Mouse (Mus musculus) liver, embryonic 16.5 days (tissue): ENCODE results near the gene Tbc1d22a. TPM values are rescaled to one million over a fixed set of nuclear protein-coding genes. Genes with fewer than 3 reads are reported as not detected.

ENCODE experiments used
- ATAC-seq: fragments of 200-750 bp; cut with Nextera tagmentation; 2 replicates; pipeline ENCODE4 v1.8.0; 2017; ENCODE audit warnings: low read depth, mild to moderate bottlenecking, moderate number of reproducible peaks, moderate library complexity
- H3K27ac ChIP-seq: fragments of 300-500 bp; sonication (generic); 2 replicates; pipeline ENCODE4 v1.5.1; 2014; ENCODE audit warnings: mild to moderate bottlenecking, low read length
- H3K27me3 ChIP-seq: fragments of 300-500 bp; sonication (generic); 2 replicates; pipeline ENCODE4 v1.6.1; 2014; ENCODE audit warnings: low read depth, low read length, mixed read lengths; ENCODE audit not compliant: control insufficient read depth, insufficient read depth
- H3K36me3 ChIP-seq: fragments of 300-500 bp; sonication (generic); 2 replicates; pipeline ENCODE4 v1.6.1; 2014; ENCODE audit warnings: mild to moderate bottlenecking; ENCODE audit not compliant: control insufficient read depth, insufficient read depth
- H3K4me1 ChIP-seq: fragments of 300-500 bp; sonication (generic); 2 replicates; pipeline ENCODE4 v1.6.1; 2014; ENCODE audit warnings: low read depth, low read length, mixed read lengths; ENCODE audit not compliant: control insufficient read depth
- H3K4me2 ChIP-seq: fragments of 300-500 bp; sonication (generic); 2 replicates; pipeline ENCODE4 v1.6.1; 2014; ENCODE audit warnings: low read depth, low read length, mixed read lengths
- H3K4me3 ChIP-seq: fragments of 300-500 bp; sonication (generic); 2 replicates; pipeline ENCODE4 v1.5.1; 2014; ENCODE audit warnings: low read depth, mild to moderate bottlenecking, low read length
- H3K9ac ChIP-seq: fragments of 300-500 bp; sonication (generic); 2 replicates; pipeline ENCODE4 v1.6.1; 2014; ENCODE audit warnings: low read depth, low read length
- H3K9me3 ChIP-seq: fragments of 300-500 bp; sonication (generic); replicated peaks from 2 replicates; pipeline ENCODE4 v1.6.1; 2016; ENCODE audit warnings: low read length; ENCODE audit not compliant: control insufficient read depth
- WGBS: fragments of 180-500 bp; shearing (Covaris S2); extraction: QIAGEN DNeasy Blood & Tissue Kit; methylation state at CpG from one replicate; pipeline ENCODE4 v1.1.7; 2014; ENCODE audit not compliant: insufficient replicate concordance; 5-methylcytosine and 5-hydroxymethylcytosine counted together
- polyA plus RNA-seq: library from polyadenylated mRNA; unstranded; fragments of >200 nt; fragmentation: Nextera tagmentation; extraction: Ambion mirVana; gene quantifications from 2 replicates; pipeline ENCODE4 v1.2.1, GENCODE M21; 2015

Gene Tbc1d22a
- polyA plus RNA-seq, 1 experiment from 2014 or later, result 8.1 TPM

- Histone ChIP-seq H3K27me3 (no peaks in the 10 kb centered on the region), H3K4me3 (no peak overlapping the region), H3K4me1 (no peaks in the 10 kb centered on the region), H3K36me3 (no peaks in the 10 kb centered on the region), H3K4me2 (no peak overlapping the region), H3K9me3 (no peaks in the 10 kb centered on the region), H3K27ac (no peak overlapping the region), H3K9ac (no peak overlapping the region)
- WGBS, result 75% methylated on average over 4 of the region's 4 CpGs
- no peak for ATAC-seq
Measured at GRCm38 (mm10) chr15:86520201-86520600, 305.9 kb downstream of the Tbc1d22a start.

GRCm38 (mm10) chr15:86535356-86535755, 321.1 kb downstream of the Tbc1d22a start:
- no peaks in the 10 kb centered on the region for H3K9me3 ChIP-seq
- H3K9ac ChIP-seq, result no peak overlapping the region
- no peak for ATAC-seq
- no peak overlapping the region for H3K4me3 ChIP-seq
- no peaks in the 10 kb centered on the region for H3K36me3 ChIP-seq
- H3K4me1 ChIP-seq, result no peaks in the 10 kb centered on the region
- H3K4me2 ChIP-seq, result no peak overlapping the region
- H3K27ac ChIP-seq, result no peak overlapping the region
- no peaks in the 10 kb centered on the region for H3K27me3 ChIP-seq
- 61% methylated on average over 6 of the region's 6 CpGs for WGBS

GRCm38 (mm10) chr15:86542371-86542770, 328.1 kb downstream of the Tbc1d22a start:
- Histone ChIP-seq H3K9me3 (no peaks in the 10 kb centered on the region), H3K27me3 (no peaks in the 10 kb centered on the region), H3K4me2 (no peak overlapping the region), H3K4me3 (no peak overlapping the region), H3K4me1 (no peaks in the 10 kb centered on the region), H3K27ac (no peak overlapping the region), H3K9ac (no peak overlapping the region), H3K36me3 (no peaks in the 10 kb centered on the region)
- ATAC-seq, result no peak
- WGBS, result 47% methylated on average over 3 of the region's 3 CpGs

- 72% methylated on average over 1 of the region's 1 CpGs for WGBS
- no peak overlapping the region for H3K27ac ChIP-seq
- no peak overlapping the region for H3K4me3 ChIP-seq
- no peak overlapping the region for H3K4me2 ChIP-seq
- no peak for ATAC-seq
- no peaks in the 10 kb centered on the region for H3K9me3 ChIP-seq
- no peak overlapping the region for H3K9ac ChIP-seq
- H3K27me3 ChIP-seq, result no peaks in the 10 kb centered on the region
- no peaks in the 10 kb centered on the region for H3K36me3 ChIP-seq
- no peaks in the 10 kb centered on the region for H3K4me1 ChIP-seq
Measured at GRCm38 (mm10) chr15:86544122-86544795, 330.0 kb downstream of the Tbc1d22a start.

Other genes starting within 250 kb of the Tbc1d22a start
- gene Celsr1, start 180.7 kb upstream of the Tbc1d22a start, polyA plus RNA-seq, result 0.02 and 0.09 TPM in 2 replicates
- 3.4 and 3.5 TPM in 2 replicates for gene Gramd4, start 156.8 kb upstream of the Tbc1d22a start, polyA plus RNA-seq
- 4.7 and 4.8 TPM in 2 replicates for gene Cerk, start 28.3 kb upstream of the Tbc1d22a start, polyA plus RNA-seq